Mouse (Mus musculus) induced T-regulatory cell, adult 2 months (primary cell): ENCODE data around the gene Ppp4r3a.

Experiments used
- DNase-seq: peaks from one replicate; pipeline ENCODE4 v3.0.0-alpha.2; 2012; ENCODE audit warnings: low read depth

The Ppp4r3a gene

GRCm38 (mm10) chr12:100993146-100993545, 90.4 kb downstream of the Ppp4r3a start:
- DNase-seq, result peak; percentile 57

- DNase-seq, result peak; percentile 83
These were observed 91.0 kb downstream of the Ppp4r3a start for GRCm38 (mm10) chr12:100992505-100992904.

- DNase-seq, result no peak
These were observed 92.4 kb downstream of the Ppp4r3a start for GRCm38 (mm10) chr12:100991119-100991518.

- no peak for DNase-seq
These were observed 93.2 kb downstream of the Ppp4r3a start for GRCm38 (mm10) chr12:100990291-100990690.

GRCm38 (mm10) chr12:100989780-100990288, 93.7 kb downstream of the Ppp4r3a start:
- DNase-seq, result peak; percentile 57
